Mouse (Mus musculus): Measurements from ENCODE around the gene Myo18a. TPM values are rescaled to one million over a fixed set of nuclear protein-coding genes. Genes with fewer than 3 reads are reported as not detected.

The Myo18a gene
- polyA plus RNA-seq, 1 experiment from 2014 or later: 44.1 TPM

- Histone ChIP-seq H3K27me3 (replicated peaks; ENCODE audit: control insufficient read depth, insufficient read depth, low read length) (no peaks in the 10 kb centered on the region; the same call in 1 of the 2 replicates), H3K4me3 (ENCODE audit: low read depth, low read length) (peak overlapping the region; percentile 92; the same call in 1 of the 2 replicates), H3K4me2 (ENCODE audit: low read depth, low read length) (peak overlapping the region; percentile 71), H3K36me3 (ENCODE audit: control insufficient read depth, insufficient read depth, low read length) (no peaks in the 10 kb centered on the region), H3K9me3 (ENCODE audit: control insufficient read depth, low read length) (no peaks in the 10 kb centered on the region), H3K4me1 (ENCODE audit: control insufficient read depth, insufficient read depth, low read length) (peaks cover 29% of the 10 kb centered on the region), H3K9ac (ENCODE audit: low read depth, low read length) (no peak overlapping the region), H3K27ac (replicated peaks; ENCODE audit: low read depth, low read length) (no peak overlapping the region)
- ATAC-seq (ENCODE audit: low read depth) (no peak), DNase-seq (ENCODE audit: low spot score) (peak; percentile 32)
- 44% methylated on average over 8 of the region's 9 CpGs for WGBS
Measured at GRCm38 (mm10) chr11:77764694-77765458, 1.8 kb downstream of the Myo18a start.

- Histone ChIP-seq H3K4me2 (ENCODE audit: low read depth, low read length) (peak overlapping the region; percentile 72), H3K36me3 (ENCODE audit: control insufficient read depth, insufficient read depth, low read length) (no peaks in the 10 kb centered on the region), H3K4me1 (ENCODE audit: control insufficient read depth, insufficient read depth, low read length) (peaks cover 29% of the 10 kb centered on the region), H3K27me3 (replicated peaks; ENCODE audit: control insufficient read depth, insufficient read depth, low read length) (no peaks in the 10 kb centered on the region; the same call in 1 of the 2 replicates), H3K9me3 (ENCODE audit: control insufficient read depth, low read length) (no peaks in the 10 kb centered on the region), H3K9ac (ENCODE audit: low read depth, low read length) (no peak overlapping the region), H3K27ac (replicated peaks; ENCODE audit: low read depth, low read length) (no peak overlapping the region), H3K4me3 (ENCODE audit: low read depth, low read length) (no peak overlapping the region)
- no peak for DNase-seq (ENCODE audit: low spot score)
- ATAC-seq (ENCODE audit: low read depth): no peak
- 48% methylated on average over 4 of the region's 4 CpGs for WGBS
Measured at GRCm38 (mm10) chr11:77765459-77765777, 2.4 kb downstream of the Myo18a start.

DNA sequence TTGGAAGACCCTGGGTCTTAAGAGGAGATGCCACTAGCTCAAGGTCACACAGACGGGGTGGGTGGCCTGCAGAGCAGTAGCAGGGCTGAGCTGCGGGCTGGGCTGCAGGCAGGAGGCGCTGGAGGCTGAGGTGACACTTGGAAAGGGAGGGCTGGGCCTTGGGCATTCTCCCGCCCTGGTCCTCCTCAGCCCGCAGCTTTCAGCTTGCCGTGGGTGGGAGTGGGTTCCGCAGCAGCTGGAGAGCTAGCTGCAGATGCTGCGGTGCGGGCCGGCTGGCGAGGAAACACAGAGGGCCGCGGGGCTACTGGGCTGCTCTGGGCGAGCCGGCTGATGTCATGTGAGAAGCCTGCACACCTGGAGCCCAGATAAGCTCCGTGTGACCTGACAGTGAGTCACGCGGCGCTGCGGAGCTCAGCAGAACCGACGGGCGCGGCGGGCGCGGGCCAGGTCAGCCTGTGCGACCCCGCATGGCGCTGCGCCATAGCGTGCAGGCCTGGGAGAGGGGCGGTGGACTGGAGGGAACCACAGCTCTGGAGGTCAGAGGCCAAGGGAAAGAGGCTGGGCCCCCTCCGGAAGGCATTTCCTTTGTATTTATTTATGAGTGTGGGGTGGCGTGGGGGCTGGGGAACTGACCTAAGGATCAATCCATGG is 3.4 kb downstream of the Myo18a start:
- Histone ChIP-seq H3K36me3 (ENCODE audit: control insufficient read depth, insufficient read depth, low read length) (no peaks in the 10 kb centered on the region), H3K9ac (ENCODE audit: low read depth, low read length) (peak overlapping the region; percentile 59), H3K9me3 (ENCODE audit: control insufficient read depth, low read length) (no peaks in the 10 kb centered on the region), H3K4me1 (ENCODE audit: control insufficient read depth, insufficient read depth, low read length) (peaks cover 29% of the 10 kb centered on the region), H3K4me2 (ENCODE audit: low read depth, low read length) (peak overlapping the region; percentile 72), H3K27ac (replicated peaks; ENCODE audit: low read depth, low read length) (peak overlapping the region; percentile 52; the same call in 1 of the 2 replicates), H3K27me3 (replicated peaks; ENCODE audit: control insufficient read depth, insufficient read depth, low read length) (no peaks in the 10 kb centered on the region; the same call in 1 of the 2 replicates), H3K4me3 (ENCODE audit: low read depth, low read length) (peak overlapping the region; percentile 37)
- ATAC-seq (ENCODE audit: low read depth): peak; percentile 38; the same call in 1 of the 2 replicates
- DNase-seq (ENCODE audit: low spot score): peak; percentile 61
- 4% methylated on average over 30 of the region's 35 CpGs for WGBS

- DNase-seq (ENCODE audit: low spot score): no peak
- H3K4me1 ChIP-seq (ENCODE audit: control insufficient read depth, insufficient read depth, low read length): peaks cover 20% of the 10 kb centered on the region
- no peak overlapping the region for H3K9ac ChIP-seq (ENCODE audit: low read depth, low read length)
- H3K4me2 ChIP-seq (ENCODE audit: low read depth, low read length): no peak overlapping the region
- no peak for ATAC-seq (ENCODE audit: low read depth)
- H3K4me3 ChIP-seq (ENCODE audit: low read depth, low read length): no peak overlapping the region
- no peaks in the 10 kb centered on the region for H3K9me3 ChIP-seq (ENCODE audit: control insufficient read depth, low read length)
- no peak overlapping the region for H3K27ac ChIP-seq (replicated peaks; ENCODE audit: low read depth, low read length)
- WGBS: 75% methylated on average over 4 of the region's 4 CpGs
- no peaks in the 10 kb centered on the region for H3K36me3 ChIP-seq (ENCODE audit: control insufficient read depth, insufficient read depth, low read length)
- H3K27me3 ChIP-seq (replicated peaks; ENCODE audit: control insufficient read depth, insufficient read depth, low read length): no peaks in the 10 kb centered on the region
Measured at GRCm38 (mm10) chr11:77769496-77769895, 6.5 kb downstream of the Myo18a start.

DNA sequence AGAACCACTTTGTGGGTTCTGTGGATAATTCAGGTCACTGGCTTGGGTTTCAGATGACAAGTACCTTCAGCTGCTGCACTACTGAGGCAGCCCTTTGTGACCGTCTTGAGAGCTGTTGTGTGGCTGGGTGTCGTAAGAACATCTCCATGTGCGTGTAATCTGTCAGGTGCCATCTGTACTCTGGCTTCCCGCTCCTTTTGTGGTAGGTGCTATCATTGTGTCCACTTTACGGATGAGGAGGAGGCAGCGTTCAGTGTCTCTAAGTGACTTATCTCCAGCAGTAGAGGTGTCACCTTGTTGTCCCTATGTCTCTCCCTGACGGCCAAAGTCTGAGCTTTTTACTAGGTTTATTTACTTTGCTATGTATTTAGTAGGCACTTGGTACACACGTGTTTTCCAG is 7.3 kb downstream of the Myo18a start:
- Histone ChIP-seq H3K9me3 (ENCODE audit: control insufficient read depth, low read length) (no peaks in the 10 kb centered on the region), H3K4me1 (ENCODE audit: control insufficient read depth, insufficient read depth, low read length) (peaks cover 14% of the 10 kb centered on the region), H3K4me2 (ENCODE audit: low read depth, low read length) (no peak overlapping the region), H3K27me3 (replicated peaks; ENCODE audit: control insufficient read depth, insufficient read depth, low read length) (no peaks in the 10 kb centered on the region), H3K36me3 (ENCODE audit: control insufficient read depth, insufficient read depth, low read length) (no peaks in the 10 kb centered on the region), H3K27ac (replicated peaks; ENCODE audit: low read depth, low read length) (no peak overlapping the region), H3K9ac (ENCODE audit: low read depth, low read length) (no peak overlapping the region), H3K4me3 (ENCODE audit: low read depth, low read length) (no peak overlapping the region)
- no peak for DNase-seq (ENCODE audit: low spot score)
- 79% methylated on average over 8 of the region's 8 CpGs for WGBS
- ATAC-seq (ENCODE audit: low read depth): no peak

DNA sequence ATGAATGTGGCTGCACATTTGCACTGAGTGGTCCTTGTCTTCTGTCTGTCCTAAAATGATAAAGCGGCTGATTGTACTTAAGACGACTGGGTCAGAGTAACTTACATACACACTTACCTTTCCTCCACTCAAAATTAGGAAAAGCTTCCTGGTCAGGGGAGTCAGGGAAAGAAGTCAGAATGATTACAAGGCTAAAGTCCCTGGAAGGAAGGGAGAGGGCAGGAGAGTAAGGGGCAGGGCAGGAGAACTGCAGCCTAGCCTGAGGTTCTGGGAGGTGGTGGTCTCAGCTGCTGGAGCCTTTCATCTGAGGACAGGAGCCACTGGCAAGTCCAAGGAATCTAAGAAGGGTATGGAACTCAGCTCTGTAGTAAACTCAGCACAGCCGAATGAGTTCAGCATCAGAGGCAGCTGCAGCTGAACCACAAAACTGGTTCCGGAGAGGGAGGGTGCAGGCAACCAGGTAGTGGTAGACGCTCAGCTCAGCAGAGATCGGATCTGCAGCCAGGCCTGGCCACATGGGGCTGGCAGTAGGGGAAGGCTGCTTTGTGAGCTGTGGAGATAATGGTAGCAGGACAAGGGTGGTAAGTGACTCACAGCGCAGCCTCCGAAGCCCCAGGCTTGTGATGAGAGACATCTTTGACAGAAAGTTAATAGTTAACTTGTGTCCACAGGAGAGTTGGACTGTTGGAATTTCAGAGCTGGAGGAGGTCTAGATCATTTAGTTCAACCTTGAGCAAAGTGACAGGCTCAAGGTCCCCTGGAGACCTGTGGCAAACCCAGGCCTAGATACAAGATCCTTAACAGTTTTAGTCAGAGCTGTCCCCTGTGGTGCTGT is 9.1 kb downstream of the Myo18a start:
- WGBS: 54% methylated on average over 8 of the region's 8 CpGs
- H3K27ac ChIP-seq (replicated peaks; ENCODE audit: low read depth, low read length): no peak overlapping the region; the same call in 1 of the 2 replicates

DNA sequence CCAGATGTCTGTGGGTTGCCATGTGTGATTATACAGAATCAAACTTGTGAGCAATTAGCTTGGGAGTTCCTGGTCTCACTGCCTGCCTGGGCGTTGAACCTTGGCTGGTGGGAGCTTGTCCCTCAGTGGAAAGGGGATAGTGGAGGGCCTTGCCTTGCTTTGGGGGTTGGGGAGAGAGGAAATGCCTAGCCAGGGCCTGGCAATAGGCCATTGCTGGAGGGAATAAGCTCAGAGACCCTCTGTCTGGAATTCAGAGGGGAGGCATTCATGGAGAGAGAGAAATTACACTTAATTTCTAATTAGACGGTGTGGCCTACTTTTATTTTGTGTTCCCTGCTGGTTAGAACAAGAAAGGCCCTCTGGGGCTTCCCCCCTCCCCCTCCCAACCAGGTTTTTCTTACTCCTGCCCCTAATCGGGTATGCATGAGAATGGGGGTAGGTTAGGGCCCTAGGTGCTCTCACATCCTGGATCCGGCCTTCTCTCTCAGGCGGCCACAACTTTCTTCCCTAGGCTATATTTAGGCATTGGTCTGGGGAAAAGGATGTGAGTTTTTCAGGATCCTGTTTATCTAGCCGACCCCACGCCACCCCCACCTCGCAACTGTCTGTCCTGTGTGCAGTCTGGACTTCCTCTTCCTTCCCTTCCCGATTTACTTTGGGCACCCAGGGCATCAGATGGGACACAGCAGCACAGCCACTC is 12.8 kb downstream of the Myo18a start:
- no peaks in the 10 kb centered on the region for H3K9me3 ChIP-seq (ENCODE audit: control insufficient read depth, low read length)
- peaks cover 21% of the 10 kb centered on the region; the same call in 1 of the 2 replicates for H3K36me3 ChIP-seq (ENCODE audit: control insufficient read depth, insufficient read depth, low read length)
- H3K27me3 ChIP-seq (replicated peaks; ENCODE audit: control insufficient read depth, insufficient read depth, low read length): no peaks in the 10 kb centered on the region
- peak; percentile 14 for DNase-seq (ENCODE audit: low spot score)
- H3K4me3 ChIP-seq (ENCODE audit: low read depth, low read length): no peak overlapping the region
- H3K4me2 ChIP-seq (ENCODE audit: low read depth, low read length): no peak overlapping the region
- H3K9ac ChIP-seq (ENCODE audit: low read depth, low read length): no peak overlapping the region
- H3K4me1 ChIP-seq (ENCODE audit: control insufficient read depth, insufficient read depth, low read length): no peaks in the 10 kb centered on the region
- ATAC-seq (ENCODE audit: low read depth): no peak
- no peak overlapping the region; the same call in 1 of the 2 replicates for H3K27ac ChIP-seq (replicated peaks; ENCODE audit: low read depth, low read length)
- WGBS: 24% methylated on average over 9 of the region's 9 CpGs

More for the DNA sequence above, 9.1 kb downstream of the Myo18a start:
- Histone ChIP-seq H3K4me3 (ENCODE audit: low read depth, low read length) (no peak overlapping the region), H3K4me1 (ENCODE audit: control insufficient read depth, insufficient read depth, low read length) (no peaks in the 10 kb centered on the region), H3K27me3 (replicated peaks; ENCODE audit: control insufficient read depth, insufficient read depth, low read length) (no peaks in the 10 kb centered on the region), H3K9me3 (ENCODE audit: control insufficient read depth, low read length) (no peaks in the 10 kb centered on the region), H3K9ac (ENCODE audit: low read depth, low read length) (no peak overlapping the region), H3K36me3 (ENCODE audit: control insufficient read depth, insufficient read depth, low read length) (no peaks in the 10 kb centered on the region), H3K4me2 (ENCODE audit: low read depth, low read length) (no peak overlapping the region)
- DNase-seq (ENCODE audit: low spot score): no peak
- no peak for ATAC-seq (ENCODE audit: low read depth)

GRCm38 (mm10) chr11:77777436-77777835 is 14.4 kb downstream of the Myo18a start:
- 89% methylated on average over 17 of the region's 17 CpGs for whole genome bisulfite sequencing
- H3K27me3 ChIP-seq (replicated peaks; ENCODE audit: control insufficient read depth, insufficient read depth, low read length): no peaks in the 10 kb centered on the region
- DNase-seq (ENCODE audit: low spot score) (no peak), ATAC-seq (ENCODE audit: low read depth) (no peak)
- no peak overlapping the region for H3K27ac ChIP-seq (replicated peaks; ENCODE audit: low read depth, low read length)
- H3K4me2 ChIP-seq (ENCODE audit: low read depth, low read length): no peak overlapping the region
- H3K36me3 ChIP-seq (ENCODE audit: control insufficient read depth, insufficient read depth, low read length): peaks cover 21% of the 10 kb centered on the region; the same call in 1 of the 2 replicates
- no peaks in the 10 kb centered on the region for H3K9me3 ChIP-seq (ENCODE audit: control insufficient read depth, low read length)
- H3K4me3 ChIP-seq (ENCODE audit: low read depth, low read length): no peak overlapping the region
- H3K4me1 ChIP-seq (ENCODE audit: control insufficient read depth, insufficient read depth, low read length): no peaks in the 10 kb centered on the region
- H3K9ac ChIP-seq (ENCODE audit: low read depth, low read length): no peak overlapping the region
